Mouse (Mus musculus) olfactory bulb, adult 2 months (tissue): ENCODE results near the gene Gm5773. TPM values are rescaled to one million over a fixed set of nuclear protein-coding genes. Genes with fewer than 3 reads are reported as not detected.
"Not testable (repeated sequence)": the region's sequence is repeated elsewhere in the genome, so short reads cannot be mapped to it uniquely, and the experiment has no call there.

Source experiments
- H3K27ac ChIP-seq: fragments of 200-500 bp; 2 replicates; pipeline ENCODE4 v1.5.1; 2012; ENCODE audit warnings: low read depth, low read length; ENCODE audit not compliant: insufficient read depth
- H3K4me1 ChIP-seq: fragments of 200-500 bp; 2 replicates; pipeline ENCODE4 v1.6.1; 2012; ENCODE audit warnings: low read length; ENCODE audit not compliant: control insufficient read depth, insufficient read depth
- H3K4me3 ChIP-seq: fragments of 200-500 bp; 2 replicates; pipeline ENCODE4 v1.5.1; 2012; ENCODE audit warnings: mild to moderate bottlenecking, low read depth, low read length, moderate library complexity; ENCODE audit not compliant: insufficient read depth
- WGBS: fragments of 180-500 bp; shearing (Covaris S2); methylation state at CpG from one replicate; pipeline ENCODE4 v1.1.7; 2018; 5-methylcytosine and 5-hydroxymethylcytosine counted together
- polyA plus RNA-seq: library from polyadenylated mRNA; stranded (reverse); fragments of >200 nt; gene quantifications from 2 replicates; pipeline ENCODE4 v1.2.4, GENCODE M21; 2012; ENCODE audit warnings: low replicate concordance; ENCODE audit not compliant: missing spikeins, insufficient read depth, insufficient read length

Gene Gm5773
- not detected in 2 replicates for polyA plus RNA-seq

DNA sequence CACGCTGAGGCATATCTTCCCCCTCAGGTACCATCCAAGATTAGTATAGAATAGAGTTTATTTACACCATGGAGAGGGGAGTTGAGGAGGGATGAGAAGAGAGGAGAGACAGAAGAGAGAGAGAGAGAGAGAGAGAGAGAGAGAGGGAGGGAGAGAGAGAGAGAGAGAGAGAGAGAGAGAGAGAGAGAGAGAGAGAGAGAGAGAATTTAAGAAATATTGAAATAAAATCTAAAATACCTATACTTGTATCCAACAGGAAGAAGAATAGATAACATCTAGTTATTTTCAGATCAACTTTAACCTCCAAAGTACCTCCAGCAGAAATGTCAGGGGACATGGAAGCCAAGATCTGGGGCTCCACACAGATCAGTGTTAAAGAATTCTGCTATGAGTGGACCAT lies at the start of gene Gm5773:
Gene Gm5773, plus strand, starts transcription at position 301 of the 400 bp plus-strand sequence.
- not testable (repeated sequence) for H3K4me1 ChIP-seq, H3K27ac ChIP-seq, H3K4me3 ChIP-seq
- WGBS, result 86% methylated on average over 1 of the region's 1 CpGs

- not testable (repeated sequence) for H3K4me1 ChIP-seq, H3K4me3 ChIP-seq, H3K27ac ChIP-seq
- 79% methylated on average over 1 of the region's 1 CpGs for WGBS
Measured at GRCm38 (mm10) chr3:93745475-93745874, 27.3 kb upstream of the Gm5773 start.

GRCm38 (mm10) chr3:93754022-93754421 lies 18.8 kb upstream of the Gm5773 start:
- H3K27ac ChIP-seq, H3K4me3 ChIP-seq, H3K4me1 ChIP-seq: not testable (repeated sequence)
- 92% methylated on average over 18 of the region's 18 CpGs for WGBS

- not testable (repeated sequence) for H3K4me3 ChIP-seq, H3K27ac ChIP-seq, H3K4me1 ChIP-seq
Measured at GRCm38 (mm10) chr3:93796098-93796497, 23.3 kb downstream of the Gm5773 start, which contains the start of gene Tdpoz4. Gene Tdpoz4, plus strand, starts transcription at chr3:93796398.

DNA sequence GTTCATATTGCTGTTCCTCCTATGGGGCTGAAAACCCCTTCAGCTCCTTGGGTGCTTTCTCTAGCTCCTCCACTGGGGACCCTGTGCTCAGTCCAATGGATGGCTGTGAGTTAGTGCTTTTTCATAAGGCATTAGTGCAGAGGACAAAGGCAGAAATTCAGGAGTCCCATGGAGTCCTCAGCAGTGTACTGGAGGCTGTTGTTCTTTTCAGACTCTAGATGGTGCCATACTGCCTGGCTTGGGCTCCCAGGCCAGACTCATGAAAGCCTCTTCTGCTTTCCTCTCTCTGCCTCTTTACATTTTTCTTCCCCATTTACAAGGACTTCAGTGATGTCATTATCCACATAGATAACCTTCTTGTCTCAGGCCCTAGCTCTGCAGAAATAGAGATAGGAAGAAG lies 40.5 kb downstream of the Gm5773 start:
- H3K4me3 ChIP-seq, H3K27ac ChIP-seq, H3K4me1 ChIP-seq: not testable (repeated sequence)

Other genes with a start within 250 kb of the Gm5773 start
- gene S100a10, start 217.9 kb upstream of the Gm5773 start, polyA plus RNA-seq, result not detected in 2 replicates
- gene Tdpoz2, start 120.3 kb upstream of the Gm5773 start, polyA plus RNA-seq, result not detected in 2 replicates
- gene Tdpoz1, start 96.7 kb upstream of the Gm5773 start, polyA plus RNA-seq, result not detected in 2 replicates
- gene Gm37596, start 79.9 kb upstream of the Gm5773 start, polyA plus RNA-seq, result not detected in 2 replicates
- not detected in 2 replicates for gene Tdpoz4, start 23.4 kb downstream of the Gm5773 start, polyA plus RNA-seq
- gene Tdpoz3, start 53.0 kb downstream of the Gm5773 start, polyA plus RNA-seq, result not detected in 2 replicates
- not detected in 2 replicates for gene Gm9117, start 170.5 kb downstream of the Gm5773 start, polyA plus RNA-seq
- gene Tdpoz5, start 188.3 kb downstream of the Gm5773 start, polyA plus RNA-seq, result not detected in 2 replicates